Mouse (Mus musculus): ENCODE results near the gene Gbp4.
"Not testable (repeated sequence)": the region's sequence is repeated elsewhere in the genome, so short reads cannot be mapped to it uniquely, and the experiment has no call there.

GRCm38 (mm10) chr5:105136706-105137304 lies 2.6 kb downstream of the Gbp4 start:
- TF ChIP-seq E2F4 (IDR thresholded peaks at IDR 0.05; ENCODE audit: borderline replicate concordance, low read depth, low read length); CHD2 (IDR thresholded peaks at IDR 0.05; ENCODE audit: low read length); RCOR1 (IDR thresholded peaks at IDR 0.05; ENCODE audit: low read depth, low read length); EP300 (IDR thresholded peaks at IDR 0.05; ENCODE audit: low read depth in 1 of 2, low read length in 2 of 2): not testable (repeated sequence)

All from MEL (cell line).